Mouse (Mus musculus): ENCODE results near the gene Ctnnd2. TPM values are rescaled to one million over a fixed set of nuclear protein-coding genes. Genes with fewer than 3 reads are reported as not detected.

Ctnnd2 gene
- polyA plus RNA-seq, 1 experiment from 2014 or later = 0.83 TPM

DNA sequence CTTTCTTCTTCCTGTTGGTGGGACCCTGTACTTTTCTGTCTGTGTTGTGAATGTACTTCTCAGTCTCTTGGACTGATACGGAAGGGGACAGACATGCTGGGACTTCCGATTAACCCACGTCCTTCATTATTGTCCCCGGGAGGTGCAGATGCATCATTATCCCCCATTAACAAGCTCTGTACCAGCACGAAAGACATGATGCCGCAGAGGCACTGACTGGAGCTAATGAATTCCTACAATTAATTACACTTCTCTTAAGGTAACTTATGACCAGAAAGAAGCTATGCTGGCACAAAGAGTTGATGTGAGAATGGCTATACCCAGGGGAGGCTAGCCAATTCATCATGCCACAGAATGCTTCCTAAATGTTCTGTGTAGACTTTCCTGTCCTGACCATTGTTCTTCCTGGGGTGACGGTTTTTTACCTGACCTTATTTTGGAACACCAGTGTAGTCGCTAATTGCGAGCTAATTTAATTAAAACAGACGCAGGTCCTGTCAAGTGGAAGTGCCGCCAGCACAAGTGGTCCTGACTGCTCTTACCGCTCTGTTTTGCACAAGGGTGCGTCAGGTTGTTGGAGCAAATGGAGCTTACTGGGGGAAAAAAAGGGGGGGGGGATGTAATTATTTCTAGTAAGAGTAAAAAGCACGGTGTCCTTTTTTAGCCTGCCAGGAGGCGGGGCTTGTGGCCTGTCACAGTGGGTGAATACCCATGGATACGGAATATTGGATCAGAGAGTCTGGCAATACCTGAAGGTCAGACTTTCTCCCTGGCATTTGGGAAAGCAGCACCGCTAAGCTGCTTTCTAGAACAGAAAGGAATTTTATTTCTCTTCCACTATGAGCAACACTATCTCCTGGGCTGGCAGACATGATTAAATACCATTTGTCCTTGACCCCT is 685.1 kb downstream of the Ctnnd2 start:
- no peak overlapping the region for H3K27ac ChIP-seq (ENCODE audit: low read length)
- H3K9ac ChIP-seq (ENCODE audit: low read length) = no peak overlapping the region
- H3K9me3 ChIP-seq (replicated peaks; ENCODE audit: control insufficient read depth, low read length) = no peaks in the 10 kb centered on the region
- no peaks in the 10 kb centered on the region for H3K27me3 ChIP-seq (ENCODE audit: control insufficient read depth, insufficient read depth, low read length)
- ATAC-seq (replicated peaks; ENCODE audit: extremely low read depth, insufficient read depth, low FRiP score) = no peak
- no peak overlapping the region for H3K4me2 ChIP-seq (ENCODE audit: low read depth, low read length)
- H3K4me1 ChIP-seq (ENCODE audit: control insufficient read depth, insufficient read depth, low read length) = no peaks in the 10 kb centered on the region
- no peak overlapping the region for H3K4me3 ChIP-seq (ENCODE audit: low read length)
- WGBS = 81% methylated on average over 17 of the region's 17 CpGs
- no peaks in the 10 kb centered on the region for H3K36me3 ChIP-seq (ENCODE audit: control insufficient read depth, insufficient read depth)

DNA sequence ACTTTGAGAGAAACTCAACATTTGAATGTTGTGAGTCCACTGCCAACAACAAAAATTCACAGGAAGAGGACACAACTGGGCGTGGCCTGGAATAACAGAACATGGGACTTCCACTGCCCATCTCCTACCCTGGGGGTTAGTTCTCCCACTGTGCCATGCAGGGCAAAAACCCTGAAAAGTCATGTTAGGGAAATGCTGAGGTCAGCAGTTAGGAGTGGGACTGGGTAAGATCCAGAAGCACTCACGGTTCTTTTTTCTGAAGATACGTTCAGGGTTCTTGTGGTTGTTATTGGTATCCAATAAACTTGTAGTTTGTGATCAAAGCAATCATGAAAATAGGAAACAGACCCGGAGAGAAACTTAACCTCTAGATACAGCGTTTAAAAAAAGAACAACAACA is 695.0 kb downstream of the Ctnnd2 start:
- no peak overlapping the region for H3K9ac ChIP-seq (ENCODE audit: low read length)
- H3K4me1 ChIP-seq (ENCODE audit: control insufficient read depth, insufficient read depth, low read length) = no peaks in the 10 kb centered on the region
- WGBS = 81% methylated on average over 5 of the region's 5 CpGs
- no peak overlapping the region for H3K4me3 ChIP-seq (ENCODE audit: low read length)
- H3K9me3 ChIP-seq (replicated peaks; ENCODE audit: control insufficient read depth, low read length) = no peaks in the 10 kb centered on the region
- no peak overlapping the region for H3K27ac ChIP-seq (ENCODE audit: low read length)
- H3K36me3 ChIP-seq (ENCODE audit: control insufficient read depth, insufficient read depth) = no peaks in the 10 kb centered on the region
- no peaks in the 10 kb centered on the region for H3K27me3 ChIP-seq (ENCODE audit: control insufficient read depth, insufficient read depth, low read length)
- H3K4me2 ChIP-seq (ENCODE audit: low read depth, low read length) = no peak overlapping the region
- no peak for ATAC-seq (replicated peaks; ENCODE audit: extremely low read depth, insufficient read depth, low FRiP score)

DNA sequence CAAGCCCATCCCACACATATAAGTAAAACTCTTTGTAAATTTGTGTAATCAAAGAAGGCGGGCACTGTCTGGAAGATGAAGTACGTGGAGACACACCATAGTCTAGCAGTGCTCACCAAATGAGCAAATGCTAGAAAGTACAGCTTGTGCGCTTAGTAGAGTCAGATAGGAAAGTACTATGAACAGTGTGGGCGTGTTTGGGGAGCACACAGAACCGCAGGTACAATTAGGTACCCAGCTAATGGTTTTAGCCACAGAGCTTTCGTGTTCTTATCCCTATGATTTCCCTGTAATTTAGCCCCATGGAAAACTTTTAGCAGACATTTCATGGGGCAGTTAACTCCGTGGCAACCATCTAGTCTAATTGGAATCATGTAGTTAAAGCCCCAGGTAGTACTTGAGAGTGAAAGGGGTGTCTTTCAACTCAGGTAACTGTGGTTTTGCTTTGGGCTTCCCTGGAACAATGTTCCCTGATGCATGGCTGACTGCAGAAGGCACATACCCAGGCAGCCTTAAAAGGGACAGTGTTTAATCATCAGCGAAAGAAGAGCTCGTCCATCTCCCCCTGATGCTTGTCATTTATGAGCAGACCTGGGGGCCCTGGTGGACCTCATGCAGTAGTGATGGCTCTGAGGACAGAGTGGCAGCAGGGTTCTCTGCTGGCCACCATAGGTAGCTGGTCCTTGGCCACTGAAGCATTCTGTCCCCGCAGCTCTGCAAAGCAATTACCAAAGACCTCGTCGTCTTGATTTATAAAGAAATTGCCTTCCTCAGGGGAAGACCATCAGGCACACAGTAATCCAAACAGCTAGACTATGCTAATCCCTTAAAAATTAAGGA is 697.5 kb downstream of the Ctnnd2 start:
- H3K36me3 ChIP-seq (ENCODE audit: control insufficient read depth, insufficient read depth) = no peaks in the 10 kb centered on the region
- 83% methylated on average over 12 of the region's 12 CpGs for WGBS
- no peak for ATAC-seq (replicated peaks; ENCODE audit: extremely low read depth, insufficient read depth, low FRiP score)
- H3K9ac ChIP-seq (ENCODE audit: low read length) = no peak overlapping the region
- H3K27me3 ChIP-seq (ENCODE audit: control insufficient read depth, insufficient read depth, low read length) = no peaks in the 10 kb centered on the region
- no peaks in the 10 kb centered on the region for H3K9me3 ChIP-seq (replicated peaks; ENCODE audit: control insufficient read depth, low read length)
- H3K27ac ChIP-seq (ENCODE audit: low read length) = no peak overlapping the region
- no peak overlapping the region for H3K4me2 ChIP-seq (ENCODE audit: low read depth, low read length)
- no peak overlapping the region for H3K4me3 ChIP-seq (ENCODE audit: low read length)
- no peaks in the 10 kb centered on the region for H3K4me1 ChIP-seq (ENCODE audit: control insufficient read depth, insufficient read depth, low read length)

DNA sequence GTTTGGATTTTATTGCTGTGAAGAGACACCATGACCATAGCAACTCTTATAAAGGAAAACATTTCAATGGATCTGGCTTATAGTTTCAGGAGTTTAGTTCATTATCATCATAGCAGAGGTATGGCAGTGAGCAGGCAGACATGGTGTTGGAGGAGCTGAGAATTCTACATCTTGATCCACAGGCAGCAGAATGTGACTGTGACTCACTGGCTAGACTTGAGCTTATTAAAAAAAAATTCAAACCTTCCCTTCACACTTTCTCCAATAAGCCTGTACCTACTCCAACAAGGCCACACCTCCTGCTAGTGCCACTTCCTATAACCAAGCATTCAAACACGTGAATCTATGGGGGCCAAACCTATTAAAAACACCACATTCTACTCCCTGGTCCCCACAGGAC is 703.1 kb downstream of the Ctnnd2 start:
- no peak overlapping the region for H3K4me2 ChIP-seq (ENCODE audit: low read depth, low read length)
- no peaks in the 10 kb centered on the region for H3K36me3 ChIP-seq (ENCODE audit: control insufficient read depth, insufficient read depth)
- H3K4me3 ChIP-seq (ENCODE audit: low read length) = no peak overlapping the region
- WGBS = 57% methylated on average over 1 of the region's 1 CpGs
- no peak for ATAC-seq (replicated peaks; ENCODE audit: extremely low read depth, insufficient read depth, low FRiP score)
- H3K9ac ChIP-seq (ENCODE audit: low read length) = no peak overlapping the region
- no peaks in the 10 kb centered on the region for H3K27me3 ChIP-seq (ENCODE audit: control insufficient read depth, insufficient read depth, low read length)
- no peaks in the 10 kb centered on the region for H3K9me3 ChIP-seq (replicated peaks; ENCODE audit: control insufficient read depth, low read length)
- no peaks in the 10 kb centered on the region for H3K4me1 ChIP-seq (ENCODE audit: control insufficient read depth, insufficient read depth, low read length)
- no peak overlapping the region for H3K27ac ChIP-seq (ENCODE audit: low read length)

GRCm38 (mm10) chr15:30884692-30885334 is 712.4 kb downstream of the Ctnnd2 start:
- no peaks in the 10 kb centered on the region for H3K9me3 ChIP-seq (replicated peaks; ENCODE audit: control insufficient read depth, low read length)
- H3K27ac ChIP-seq (ENCODE audit: low read length) = peak overlapping the region; percentile 38; the same call in 1 of the 2 replicates
- no peaks in the 10 kb centered on the region for H3K27me3 ChIP-seq (ENCODE audit: control insufficient read depth, insufficient read depth, low read length)
- no peaks in the 10 kb centered on the region for H3K36me3 ChIP-seq (ENCODE audit: control insufficient read depth, insufficient read depth)
- peaks cover 17% of the 10 kb centered on the region for H3K4me1 ChIP-seq (ENCODE audit: control insufficient read depth, insufficient read depth, low read length)
- no peak overlapping the region for H3K4me3 ChIP-seq (ENCODE audit: low read length)
- H3K4me2 ChIP-seq (ENCODE audit: low read depth, low read length) = peak overlapping the region; percentile 7
- no peak overlapping the region for H3K9ac ChIP-seq (ENCODE audit: low read length)
- peak; percentile 17; the same call in 1 of the 2 replicates for ATAC-seq (replicated peaks; ENCODE audit: extremely low read depth, insufficient read depth, low FRiP score)
- 63% methylated on average over 12 of the region's 12 CpGs for WGBS

- no peak overlapping the region for H3K4me3 ChIP-seq (ENCODE audit: low read length)
- no peaks in the 10 kb centered on the region for H3K9me3 ChIP-seq (replicated peaks; ENCODE audit: control insufficient read depth, low read length)
- H3K27ac ChIP-seq (ENCODE audit: low read length) = peak overlapping the region; percentile 38; the same call in 1 of the 2 replicates
- no peak overlapping the region for H3K9ac ChIP-seq (ENCODE audit: low read length)
- ATAC-seq (replicated peaks; ENCODE audit: extremely low read depth, insufficient read depth, low FRiP score) = peak; percentile 92
- H3K27me3 ChIP-seq (ENCODE audit: control insufficient read depth, insufficient read depth, low read length) = no peaks in the 10 kb centered on the region
- peaks cover 17% of the 10 kb centered on the region for H3K4me1 ChIP-seq (ENCODE audit: control insufficient read depth, insufficient read depth, low read length)
- no peaks in the 10 kb centered on the region for H3K36me3 ChIP-seq (ENCODE audit: control insufficient read depth, insufficient read depth)
- 20% methylated on average over 6 of the region's 6 CpGs for WGBS
- H3K4me2 ChIP-seq (ENCODE audit: low read depth, low read length) = peak overlapping the region; percentile 7
These were observed 713.0 kb downstream of the Ctnnd2 start for GRCm38 (mm10) chr15:30885410-30885809.

- H3K27ac ChIP-seq (ENCODE audit: low read length) = no peak overlapping the region
- H3K36me3 ChIP-seq (ENCODE audit: control insufficient read depth, insufficient read depth) = no peaks in the 10 kb centered on the region
- H3K27me3 ChIP-seq (ENCODE audit: control insufficient read depth, insufficient read depth, low read length) = no peaks in the 10 kb centered on the region
- ATAC-seq (replicated peaks; ENCODE audit: extremely low read depth, insufficient read depth, low FRiP score) = no peak
- H3K9ac ChIP-seq (ENCODE audit: low read length) = no peak overlapping the region
- WGBS = 80% methylated on average over 2 of the region's 2 CpGs
- H3K4me2 ChIP-seq (ENCODE audit: low read depth, low read length) = no peak overlapping the region
- peaks cover 17% of the 10 kb centered on the region for H3K4me1 ChIP-seq (ENCODE audit: control insufficient read depth, insufficient read depth, low read length)
- no peaks in the 10 kb centered on the region for H3K9me3 ChIP-seq (replicated peaks; ENCODE audit: control insufficient read depth, low read length)
- H3K4me3 ChIP-seq (ENCODE audit: low read length) = no peak overlapping the region
These were observed 715.2 kb downstream of the Ctnnd2 start for GRCm38 (mm10) chr15:30887559-30887958.

DNA sequence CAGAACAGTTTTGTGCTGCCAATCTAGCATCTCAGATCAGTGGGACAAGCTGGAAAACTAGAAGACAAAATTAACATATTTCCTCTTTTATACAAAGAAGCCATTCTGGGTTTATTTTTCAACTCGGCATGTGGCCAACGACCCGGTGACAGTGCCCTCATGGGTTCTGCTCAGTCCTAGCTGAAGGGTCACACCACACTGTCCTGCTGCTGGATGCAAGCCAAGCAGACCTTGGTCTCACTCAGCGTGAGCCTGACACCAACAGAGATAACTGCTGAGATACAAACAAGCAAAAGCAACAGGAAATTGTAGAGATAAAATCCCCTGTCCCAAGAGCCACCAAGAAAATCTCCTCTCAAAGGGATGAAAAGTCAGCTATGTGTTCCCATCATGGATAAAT is 719.6 kb downstream of the Ctnnd2 start:
- no peaks in the 10 kb centered on the region for H3K9me3 ChIP-seq (replicated peaks; ENCODE audit: control insufficient read depth, low read length)
- H3K36me3 ChIP-seq (ENCODE audit: control insufficient read depth, insufficient read depth) = no peaks in the 10 kb centered on the region
- H3K27me3 ChIP-seq (ENCODE audit: control insufficient read depth, insufficient read depth, low read length) = no peaks in the 10 kb centered on the region
- H3K4me3 ChIP-seq (ENCODE audit: low read length) = no peak overlapping the region
- no peaks in the 10 kb centered on the region; the same call in 1 of the 2 replicates for H3K4me1 ChIP-seq (ENCODE audit: control insufficient read depth, insufficient read depth, low read length)
- no peak overlapping the region for H3K9ac ChIP-seq (ENCODE audit: low read length)
- H3K27ac ChIP-seq (ENCODE audit: low read length) = no peak overlapping the region
- WGBS = 16% methylated on average over 4 of the region's 4 CpGs
- peak; percentile 63; the same call in 1 of the 2 replicates for ATAC-seq (replicated peaks; ENCODE audit: extremely low read depth, insufficient read depth, low FRiP score)
- no peak overlapping the region for H3K4me2 ChIP-seq (ENCODE audit: low read depth, low read length)

Measured in heart, embryonic 16.5 days (tissue).